ENCODE assay signal across 8 mouse cellular contexts in the genomic region with DNA sequence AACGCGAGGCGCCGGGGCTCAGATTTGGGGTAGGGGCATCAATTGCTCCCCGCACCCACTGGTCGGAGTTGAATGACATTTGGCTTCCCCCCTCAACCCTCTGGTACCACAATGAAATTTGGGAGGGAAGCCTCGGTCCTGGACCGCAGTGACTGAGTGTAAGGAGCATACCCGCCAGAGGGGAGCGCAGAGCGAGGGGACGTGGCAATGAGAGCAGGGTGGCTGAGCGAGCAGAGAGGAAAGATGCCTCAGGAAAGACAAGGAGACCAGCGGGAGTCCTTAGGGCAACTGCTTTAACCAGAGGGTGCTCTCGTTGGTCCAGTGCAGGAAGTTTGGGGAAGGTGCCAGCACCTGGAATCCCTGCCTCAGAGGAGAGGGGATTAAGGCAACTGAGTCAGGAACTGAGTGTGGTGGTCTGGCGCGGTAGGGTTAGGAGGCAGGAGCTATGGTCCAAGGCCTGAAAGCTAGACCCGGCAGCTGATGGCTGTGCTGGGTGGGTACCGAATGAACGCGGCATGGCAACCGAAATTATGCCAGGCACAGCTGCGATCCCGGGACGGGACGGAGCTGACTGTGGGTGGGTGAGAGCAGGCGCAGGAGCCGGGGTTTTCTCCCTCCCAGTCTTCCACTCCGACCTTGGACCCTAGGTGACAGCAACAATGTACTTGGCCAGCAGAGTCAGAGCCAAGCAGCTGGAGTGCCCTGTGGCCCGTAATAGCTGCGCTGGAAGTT. TPM values are rescaled to one million over a fixed set of nuclear protein-coding genes. Genes with fewer than 3 reads are reported as not detected.
A peak's percentile ranks its signal among the peaks of the same experiment; 100 is the strongest.
DNase-seq lines count a peak whose midpoint lies in the region; ATAC-seq lines count a peak whose summit lies in the region.

No protein-coding gene starts in this region.

- no peak overlapping the region for H3K27ac ChIP-seq in limb, embryonic 13.5 days

- peaks cover 40% of the 10 kb centered on the region for H3K4me1 ChIP-seq in limb, embryonic 13.5 days

- peak overlapping the region; percentile 75 for H3K9ac ChIP-seq in limb, embryonic 13.5 days

- peaks cover 63% of the 10 kb centered on the region for H3K27me3 ChIP-seq in limb, embryonic 13.5 days

- peaks cover 67% of the 10 kb centered on the region for H3K36me3 ChIP-seq in limb, embryonic 13.5 days

- DNase-seq in CD4-positive, CD25-positive, alpha-beta regulatory T cell, adult 2 months (ENCODE audit: low read depth, low spot score): peak; percentile 32
- DNase-seq in thymus, postnatal 14 days: peak; percentile 17
- no peak for DNase-seq in thymus, postnatal 10 days (ENCODE audit: low spot score in 2 of 2)
- DNase-seq in heart, postnatal 14 days: peak; percentile 34 to 50
- peak; percentile 44 for DNase-seq in naive thymus-derived CD4-positive, alpha-beta T cell, adult 2 months (ENCODE audit: low read depth)
- no peak for DNase-seq in frontal cortex, postnatal 14 days (ENCODE audit: low spot score in 2 of 2)

- intact Hi-C loops in heart, postnatal 14 days (cut with DNase I): no loop called here

- H3K4me3 ChIP-seq in limb, embryonic 13.5 days: peak overlapping the region; percentile 55

- ATAC-seq in CD4-positive, CD25-positive, alpha-beta regulatory T cell, adult 4 months: no peak
- peak; percentile 14; the same call in 1 of the 2 replicates for ATAC-seq in limb, embryonic 13.5 days (ENCODE audit: low FRiP score, low read depth)

- H3K9me3 ChIP-seq in limb, embryonic 13.5 days: no peaks in the 10 kb centered on the region

- peak overlapping the region; percentile 93 for H3K4me2 ChIP-seq in limb, embryonic 13.5 days (replicated peaks)

- WGBS in limb, embryonic 13.5 days: 2% methylated on average over 31 of the region's 31 CpGs

RNA-seq across cellular contexts. Expression of gene Mmp23, which starts 0.4 kb away (rescaled TPM):
- not detected for polyA plus RNA-seq in CD4-positive, CD25-positive, alpha-beta regulatory T cell, adult 4 months (2017; shearing (Covaris generic))
- total RNA-seq in heart, postnatal 14 days (2021): 10 to 100 TPM; 14.5 to 16.8 TPM
- polyA plus RNA-seq in limb, embryonic 13.5 days (2015; fragmentation: Nextera tagmentation; extraction: Ambion mirVana): 17.1 and 19.1 TPM in 2 replicates

RNA-seq across cellular contexts. Expression of gene Gm10563, which starts 8.4 kb away (rescaled TPM):
- polyA plus RNA-seq in CD4-positive, CD25-positive, alpha-beta regulatory T cell, adult 4 months (2017; shearing (Covaris generic)): not detected
- not detected for total RNA-seq in heart, postnatal 14 days (2021)
- not detected in 2 replicates for polyA plus RNA-seq in limb, embryonic 13.5 days (2015; fragmentation: Nextera tagmentation; extraction: Ambion mirVana)

RNA-seq across cellular contexts. Expression of gene Mib2, which starts 15.4 kb away (rescaled TPM):
- polyA plus RNA-seq in CD4-positive, CD25-positive, alpha-beta regulatory T cell, adult 4 months (2017; shearing (Covaris generic)): 1 to 10 TPM; 4.8 to 5.1 TPM
- 10 to 100 TPM; 22.4 to 24.9 TPM for total RNA-seq in heart, postnatal 14 days (2021)
- polyA plus RNA-seq in limb, embryonic 13.5 days (2015; fragmentation: Nextera tagmentation; extraction: Ambion mirVana): 30.5 and 34.3 TPM in 2 replicates

RNA-seq across cellular contexts. Expression of gene Cdk11b, which starts 29.0 kb away (rescaled TPM):
- polyA plus RNA-seq in CD4-positive, CD25-positive, alpha-beta regulatory T cell, adult 4 months (2017; shearing (Covaris generic)): 100 to 1,000 TPM; 121 to 144 TPM
- 10 to 100 TPM; 25.8 to 28.9 TPM for total RNA-seq in heart, postnatal 14 days (2021)
- polyA plus RNA-seq in limb, embryonic 13.5 days (2015; fragmentation: Nextera tagmentation; extraction: Ambion mirVana): 70.3 and 71.2 TPM in 2 replicates

RNA-seq across cellular contexts. Expression of gene Fndc10, which starts 40.5 kb away (rescaled TPM):
- 1 to 10 TPM in 1 of 2 experiments, under 1 TPM in 1; 0.59 to 1.4 TPM for polyA plus RNA-seq in CD4-positive, CD25-positive, alpha-beta regulatory T cell, adult 4 months (2017; shearing (Covaris generic))
- total RNA-seq in heart, postnatal 14 days (2021): 1 to 10 TPM; 1.5 to 1.8 TPM
- 8.4 and 10.2 TPM in 2 replicates for polyA plus RNA-seq in limb, embryonic 13.5 days (2015; fragmentation: Nextera tagmentation; extraction: Ambion mirVana)

Comparison
In these comparisons a context has a peak if more than half of its experiments do, and no peak if none do; other contexts are left out.
1. DNase-seq: peak in CD4-positive, CD25-positive, alpha-beta regulatory T cell, adult 2 months (single experiment), thymus, postnatal 14 days (single experiment), heart, postnatal 14 days (2 of 2) and naive thymus-derived CD4-positive, alpha-beta T cell, adult 2 months (single experiment); none in thymus, postnatal 10 days (0 of 2) and frontal cortex, postnatal 14 days (0 of 2).
2. RNA of gene Mmp23, which starts 0.4 kb away (polyA plus RNA-seq): 17.1 to 19.1 TPM in limb, embryonic 13.5 days; not detected in CD4-positive, CD25-positive, alpha-beta regulatory T cell, adult 4 months; every median in the first group is over 10 times any median in the second.